Mouse (Mus musculus) megakaryocyte progenitor cell, adult 5-6 weeks (primary cell): ENCODE data around the gene Kcnn1. TPM values are rescaled to one million over a fixed set of nuclear protein-coding genes. Genes with fewer than 3 reads are reported as not detected.

Source experiments
- ATAC-seq: replicated peaks from 2 replicates; pipeline ENCODE4 v1.8.0; 2016; ENCODE audit warnings: mild to moderate bottlenecking, moderate TSS enrichment, inconsistent platforms; ENCODE audit not compliant: poor library complexity
- total RNA-seq, 2 experiments: library from RNA; stranded (forward) in 1 of 2; stranded (reverse) in 1 of 2; fragments of 157-497, 149-512 nt in 1 of 2; fragments of 200-1000 nt in 1 of 2; gene quantifications; 2 replicates each; pipeline versions ENCODE4 v1.2.3 to v1.2.4; 2015 to 2017

Kcnn1 gene
- total RNA-seq, 2 experiments from 2014 or later = 0.42 to 0.92 TPM

DNA sequence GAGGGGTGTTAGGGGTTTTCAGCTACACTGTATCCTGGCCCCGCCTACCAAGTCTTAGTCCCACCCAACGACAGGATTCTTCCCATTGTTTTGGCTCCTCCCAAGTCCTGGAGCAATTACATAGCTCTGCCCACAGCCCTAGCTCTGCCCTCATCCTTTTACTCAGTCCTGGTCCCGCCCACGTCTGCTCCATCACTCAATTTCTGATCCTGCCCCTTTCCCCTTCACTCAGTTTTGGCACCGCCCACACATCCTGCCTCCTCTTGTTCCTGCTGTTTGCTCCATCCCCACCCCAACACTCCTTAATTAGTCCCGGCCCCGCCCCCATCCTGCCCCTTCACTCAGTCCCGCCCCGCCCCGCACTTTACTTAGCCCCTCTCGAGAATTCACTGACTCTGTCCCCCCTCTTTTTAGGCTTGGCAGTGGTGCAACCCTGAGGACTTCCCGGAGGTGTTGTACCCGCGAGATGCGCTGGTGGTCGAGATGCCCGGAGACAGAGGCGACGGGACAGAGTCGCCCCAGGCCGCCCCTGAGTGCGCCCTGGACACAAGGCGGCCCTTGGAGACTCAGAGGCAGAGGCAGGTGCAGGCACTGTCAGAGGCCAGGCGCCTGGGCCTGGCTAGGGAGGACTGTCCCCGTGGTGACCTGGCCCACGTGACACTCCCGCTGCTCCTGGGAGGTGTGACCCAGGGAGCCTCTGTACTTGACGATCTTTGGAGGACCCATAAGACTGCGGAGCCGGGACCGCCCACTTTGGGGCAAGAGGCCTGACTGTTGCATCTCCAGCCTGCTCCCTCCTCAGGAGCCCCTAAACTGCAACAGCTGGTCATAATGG lies 42.7 kb downstream of the Kcnn1 start:
- no peak for ATAC-seq

DNA sequence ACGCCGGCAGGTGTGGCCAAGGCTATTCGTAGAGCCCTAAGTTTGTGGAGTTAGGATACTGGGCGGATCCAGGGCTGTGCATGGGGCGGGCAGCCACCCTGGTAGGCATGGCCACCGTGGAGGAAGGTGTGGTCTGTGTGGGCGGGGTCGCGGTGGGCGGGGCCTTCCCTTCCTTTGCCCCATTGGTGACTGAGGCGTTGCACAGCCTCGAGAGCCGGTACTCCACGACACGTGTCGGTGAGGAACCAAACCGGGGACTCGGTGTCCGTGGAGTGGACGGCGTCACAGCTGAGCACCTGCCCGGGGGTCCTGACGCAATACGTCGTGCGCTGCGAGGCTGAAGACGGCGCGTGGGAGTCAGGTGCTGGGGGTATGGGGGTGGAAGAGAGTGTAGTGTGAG lies 46.4 kb downstream of the Kcnn1 start:
- peak; percentile 58 for ATAC-seq

DNA sequence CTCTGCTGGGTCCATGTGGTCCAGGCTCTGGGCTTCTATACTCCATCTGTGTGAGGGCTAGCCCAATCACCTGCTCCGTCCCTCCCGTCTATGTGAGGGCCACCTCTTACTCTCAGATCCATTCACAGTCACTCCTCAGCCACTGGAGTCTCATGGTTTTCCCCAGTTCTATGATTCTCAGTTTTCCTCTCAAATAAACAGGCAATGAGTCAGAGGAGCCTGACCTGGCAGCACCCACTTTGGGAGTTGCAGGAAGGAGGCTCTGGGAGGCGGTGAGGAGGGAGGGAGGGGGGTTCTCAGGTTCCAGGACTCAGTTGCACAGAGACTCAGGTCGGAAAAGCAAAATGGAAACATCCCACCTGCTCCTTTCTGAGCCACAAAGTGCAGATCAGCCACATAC lies 50.2 kb downstream of the Kcnn1 start:
- ATAC-seq = no peak

DNA sequence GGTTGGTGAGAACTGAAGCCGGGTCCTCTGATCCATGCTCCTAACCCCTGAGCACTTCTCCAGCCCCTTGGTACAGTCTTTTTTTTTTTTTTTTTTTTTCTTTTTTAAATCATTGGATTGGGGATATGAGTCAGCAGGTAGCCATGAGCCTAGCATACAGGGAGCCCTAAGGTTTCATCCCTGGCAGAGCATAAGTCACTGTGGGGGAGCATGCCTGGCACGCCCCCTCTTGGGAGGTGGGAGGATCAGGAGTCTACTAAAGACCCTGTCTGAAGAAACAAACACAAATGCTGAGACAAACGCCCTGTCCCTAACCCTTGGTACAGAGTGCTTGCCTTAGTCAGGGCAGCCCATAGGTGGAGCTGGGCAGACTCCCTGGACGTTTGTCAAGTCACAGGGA lies 51.0 kb downstream of the Kcnn1 start:
- no peak for ATAC-seq

DNA sequence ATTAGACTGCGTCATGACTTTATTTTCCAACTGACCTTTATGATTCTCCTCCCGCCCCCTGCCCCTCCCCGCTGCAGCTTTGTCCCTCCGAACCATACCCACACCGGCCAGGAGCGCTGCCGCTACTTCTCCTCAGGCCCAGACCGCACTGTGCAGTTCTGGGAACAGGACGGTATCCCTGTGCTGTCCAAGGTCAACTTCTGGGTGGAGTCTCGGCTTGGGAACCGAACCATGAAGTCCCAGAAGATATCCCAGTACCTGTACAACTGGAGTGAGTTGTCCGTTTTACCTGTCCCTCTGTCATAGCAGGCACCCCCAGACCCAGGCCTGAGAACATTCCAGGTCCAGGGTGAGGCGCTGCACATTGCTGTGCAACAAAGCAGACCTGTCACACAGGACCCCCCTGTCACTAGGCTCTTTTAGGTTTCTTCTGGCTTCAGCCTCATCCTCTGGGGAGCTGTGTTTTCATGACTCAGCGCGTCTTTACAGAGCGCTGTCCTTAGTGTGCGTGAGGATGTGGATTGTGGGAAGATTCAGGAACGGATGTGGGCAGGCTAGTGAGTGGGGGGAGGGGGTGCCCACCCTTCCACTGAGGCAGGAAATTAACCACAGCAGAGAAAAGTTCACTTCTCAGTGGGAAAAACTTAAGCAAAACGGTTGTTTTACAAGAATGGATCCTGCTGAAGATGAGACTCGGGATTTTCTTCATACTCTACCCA lies 51.9 kb downstream of the Kcnn1 start:
- ATAC-seq = peak; percentile 56

DNA sequence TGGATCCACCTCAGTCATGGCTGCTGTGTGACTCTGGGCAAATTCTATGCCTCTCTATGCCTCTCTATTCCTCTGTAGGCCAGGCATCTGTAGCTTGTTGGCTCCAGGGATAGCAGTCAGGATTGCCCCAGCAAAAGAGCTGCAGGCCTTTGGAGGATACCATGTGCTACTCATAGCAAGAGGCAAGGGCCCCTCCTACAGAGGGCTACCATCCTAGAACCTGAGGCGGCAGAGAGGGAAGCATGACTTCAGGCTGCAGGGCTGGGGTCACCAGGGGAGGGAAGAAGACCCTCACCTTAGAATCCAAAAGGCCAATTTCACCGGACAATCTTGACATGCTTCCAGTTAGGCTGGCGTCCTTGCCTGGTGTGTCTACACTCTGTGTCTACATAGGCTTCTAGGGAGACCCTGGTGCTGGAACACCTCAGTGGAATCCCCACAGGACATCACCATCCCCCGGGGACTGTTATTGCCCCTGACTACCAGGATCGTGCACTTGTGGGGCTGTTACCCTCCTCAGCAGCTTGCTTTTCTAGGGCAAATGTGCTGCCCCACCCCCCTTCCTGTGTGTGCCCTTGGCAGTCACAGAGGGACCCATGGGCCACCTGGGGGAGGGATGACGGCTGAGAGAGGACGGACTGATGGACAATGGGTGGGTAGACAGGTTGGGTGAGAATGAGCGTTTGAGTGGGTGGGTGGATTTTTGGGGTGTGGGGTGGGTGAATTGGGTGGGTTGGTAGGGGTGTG lies 53.9 kb downstream of the Kcnn1 start:
- no peak for ATAC-seq

DNA sequence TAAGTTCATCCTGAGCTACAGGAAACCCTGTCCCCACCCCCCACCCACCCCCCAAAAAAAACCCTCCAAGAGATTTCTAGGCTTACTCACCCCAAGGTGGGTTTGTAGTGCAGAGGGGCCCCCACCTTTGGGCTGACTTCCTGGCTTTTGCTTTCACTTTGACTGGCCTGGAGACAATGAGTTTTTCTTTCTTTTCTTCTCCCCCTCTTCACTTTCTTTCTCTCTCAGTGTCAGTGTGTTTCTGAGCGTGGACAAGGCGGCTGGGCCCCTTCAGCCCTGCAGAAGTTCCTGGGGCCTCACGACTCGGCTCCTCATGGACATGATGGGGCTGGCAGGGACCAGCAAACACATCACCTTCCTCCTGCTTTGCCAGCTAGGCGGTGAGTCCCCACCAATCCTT lies 54.8 kb downstream of the Kcnn1 start, which contains the start of gene Il12rb1:
TSS of gene Il12rb1 (plus strand) at position 211 of the 400 bp plus-strand sequence.
- ATAC-seq = no peak

DNA sequence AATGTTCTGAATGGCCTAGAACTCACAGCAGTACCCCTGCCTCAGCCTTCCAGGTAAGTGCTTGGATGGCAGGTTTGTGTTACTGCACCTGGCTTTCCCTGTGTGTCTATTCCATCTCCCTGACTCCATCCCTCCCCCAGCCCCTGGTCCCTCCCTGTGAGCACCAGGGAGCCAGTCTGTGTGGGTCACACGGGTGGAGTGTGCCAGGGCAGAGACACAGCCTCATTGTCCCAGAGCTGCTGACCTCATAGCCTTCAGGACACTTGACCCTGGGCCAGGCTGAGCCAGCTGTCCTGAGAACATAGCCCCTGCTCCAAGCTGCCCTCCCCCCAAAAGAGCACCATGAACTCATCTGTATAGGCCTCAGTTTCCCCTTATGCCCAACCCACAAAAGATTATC lies 55.8 kb downstream of the Kcnn1 start:
- no peak for ATAC-seq

DNA sequence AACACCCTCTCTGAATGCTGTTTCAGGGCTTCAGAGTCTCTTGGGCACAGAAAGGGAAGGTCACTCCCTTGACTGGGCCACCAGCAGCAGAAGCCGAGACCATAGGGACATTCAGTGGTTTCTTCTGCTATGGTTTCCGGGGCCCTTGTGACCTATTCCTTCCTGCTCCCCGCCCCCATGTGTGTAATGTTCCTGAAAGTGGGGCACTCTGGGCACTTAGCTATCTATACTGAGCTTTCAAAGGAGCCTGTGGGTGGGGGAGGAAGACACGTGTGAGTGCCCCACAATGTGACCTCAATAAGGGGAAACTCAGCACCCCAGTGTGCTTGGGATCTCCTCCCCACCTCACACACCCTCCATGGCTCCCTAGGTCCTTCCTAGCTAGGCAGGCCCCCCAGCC lies 56.5 kb downstream of the Kcnn1 start:
- ATAC-seq = peak; percentile 53

DNA sequence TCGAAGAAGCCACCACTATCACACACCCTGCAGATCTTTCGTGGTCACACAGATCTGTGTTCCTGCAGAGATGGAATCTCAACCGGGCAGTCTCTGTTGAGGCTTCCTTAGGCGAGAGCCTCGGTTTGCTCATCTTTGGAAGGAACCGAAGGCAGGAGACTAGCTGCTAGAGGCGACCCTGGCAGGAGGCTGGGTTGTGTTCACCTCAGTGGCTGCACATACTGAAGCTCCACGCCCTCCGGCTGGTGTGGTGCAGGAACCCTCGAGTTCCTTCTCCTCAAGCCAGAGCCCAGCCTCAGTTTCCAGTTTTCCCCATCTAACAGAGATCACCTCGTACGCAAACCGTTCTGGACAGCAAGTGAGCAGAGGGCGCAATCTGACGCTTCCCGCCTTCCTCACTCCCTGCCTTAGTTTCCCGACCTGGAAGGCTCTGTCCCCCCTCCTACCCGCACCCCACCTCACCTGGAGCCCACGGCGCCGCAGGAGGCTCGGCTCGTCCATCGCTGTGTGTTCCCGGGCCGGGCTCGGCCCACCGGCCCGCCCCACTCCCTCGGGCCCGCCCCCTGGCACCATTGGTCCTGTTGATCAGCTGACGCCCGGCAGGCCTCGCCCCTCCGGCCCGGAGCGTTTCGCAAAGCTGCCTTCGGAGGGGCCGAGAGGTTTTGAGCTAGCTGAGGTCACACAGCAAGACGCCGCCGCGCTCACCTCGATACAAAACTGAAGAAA lies 58.4 kb downstream of the Kcnn1 start, which contains the start of gene Mast3:
TSS of gene Mast3 (minus strand) at position 574 of the 726 bp plus-strand sequence.
- peak; percentile 77 for ATAC-seq

DNA sequence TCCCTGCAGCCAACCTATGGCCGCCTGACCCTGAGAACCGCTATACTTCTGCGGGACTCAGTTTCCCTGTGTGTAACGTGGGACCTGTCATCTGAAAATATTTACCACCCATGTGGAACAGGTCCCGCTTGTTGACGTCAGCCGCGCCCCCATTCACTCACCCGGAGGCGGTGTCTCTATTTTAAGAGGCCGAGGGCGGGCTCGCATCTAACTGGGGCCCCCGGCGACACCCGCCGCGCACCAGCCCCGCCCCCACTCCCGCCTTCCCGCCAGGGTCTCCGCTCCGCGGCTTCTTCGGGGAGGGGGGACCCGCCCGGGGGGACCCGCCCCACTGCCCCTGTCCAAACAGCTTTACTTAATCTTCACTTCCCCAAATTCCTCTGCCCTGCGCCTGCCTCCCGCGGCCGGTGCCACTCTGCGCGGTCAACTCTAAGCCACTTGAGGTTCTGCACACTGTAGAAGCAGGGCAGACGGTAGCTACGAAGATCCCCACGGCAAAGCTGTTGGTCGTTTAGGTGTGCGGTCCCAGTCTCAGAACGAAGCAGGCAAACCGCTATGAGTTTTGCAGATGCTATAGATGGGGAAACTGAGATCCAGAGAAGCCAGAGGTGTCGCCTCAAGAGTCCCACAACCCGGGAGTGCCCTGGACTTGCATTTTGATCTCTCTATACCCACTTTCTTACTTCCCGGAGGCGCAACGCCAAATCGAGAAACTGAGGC lies 59.1 kb downstream of the Kcnn1 start:
- ATAC-seq = peak; percentile 41

DNA sequence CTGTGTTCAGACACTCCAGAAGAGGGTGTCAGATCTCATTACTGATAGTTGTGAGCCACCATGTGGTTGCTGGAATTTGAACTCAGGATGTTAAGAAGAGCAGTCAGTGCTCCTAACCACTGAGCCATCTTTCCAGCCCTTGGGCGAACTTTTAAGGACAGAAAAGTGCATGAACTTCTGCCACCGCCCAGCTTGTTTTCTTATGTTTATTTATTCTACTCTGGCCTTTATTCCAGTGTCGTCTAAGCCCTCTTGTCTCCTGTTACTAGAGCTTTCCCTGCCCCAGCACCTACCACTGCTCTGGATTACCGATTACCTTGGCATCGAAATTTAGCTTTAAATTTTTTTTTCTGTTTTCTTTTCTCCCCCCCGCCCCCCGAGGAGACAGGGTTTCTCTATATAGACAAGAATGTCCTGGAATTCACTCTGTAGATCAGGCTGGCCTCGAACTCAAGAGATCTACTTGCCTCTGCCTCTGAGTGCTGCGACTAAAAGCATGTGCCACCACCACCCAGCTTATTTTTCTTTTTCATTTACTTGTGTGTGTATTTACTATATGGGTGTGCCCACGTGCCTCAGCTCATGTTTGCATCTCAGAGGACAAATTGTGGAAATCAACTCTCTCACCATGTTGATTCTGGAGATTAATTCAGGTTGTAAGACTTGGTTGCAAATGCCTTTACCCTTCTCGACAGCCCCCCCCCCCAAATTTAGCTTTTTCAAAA lies 60.1 kb downstream of the Kcnn1 start:
- no peak for ATAC-seq

DNA sequence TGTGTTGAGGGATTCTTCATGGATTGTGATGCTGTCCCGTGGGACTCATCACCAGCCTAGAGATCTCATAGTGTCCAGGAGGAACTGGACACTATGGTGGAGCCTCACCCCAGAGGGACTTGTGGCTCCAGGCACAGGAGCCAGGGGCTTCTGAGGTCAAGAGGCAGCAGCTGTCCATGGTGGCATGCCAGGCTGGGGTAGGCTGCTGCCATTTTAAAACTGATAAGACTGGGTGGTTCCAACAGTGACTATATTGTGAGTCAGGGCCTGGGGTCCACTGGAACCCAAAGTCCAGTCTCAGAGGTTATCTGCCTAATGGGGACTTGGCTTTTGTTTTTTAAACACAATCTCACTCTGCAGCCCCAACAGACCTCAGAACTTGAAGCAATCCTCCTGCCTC lies 61.2 kb downstream of the Kcnn1 start:
- no peak for ATAC-seq

DNA sequence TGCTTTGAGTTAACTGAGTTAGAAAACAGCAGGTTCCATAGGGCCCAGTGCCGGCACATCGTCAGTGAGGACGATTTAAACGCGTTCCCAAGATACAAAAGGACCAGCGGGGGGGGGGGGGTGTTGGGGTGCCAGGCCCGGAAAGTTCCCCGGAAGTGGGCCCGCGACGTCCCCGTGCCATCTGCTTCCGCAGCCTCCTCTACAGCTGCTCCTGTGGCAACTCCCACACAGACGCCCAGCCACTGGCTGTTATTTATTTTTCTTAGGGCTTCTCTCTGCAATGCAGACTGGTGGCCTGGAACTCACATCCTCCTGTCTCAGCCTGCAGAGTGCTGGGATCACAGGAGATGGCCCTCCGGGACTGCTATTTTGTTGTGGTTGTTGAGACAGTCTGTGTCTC lies 61.9 kb downstream of the Kcnn1 start:
- no peak for ATAC-seq

DNA sequence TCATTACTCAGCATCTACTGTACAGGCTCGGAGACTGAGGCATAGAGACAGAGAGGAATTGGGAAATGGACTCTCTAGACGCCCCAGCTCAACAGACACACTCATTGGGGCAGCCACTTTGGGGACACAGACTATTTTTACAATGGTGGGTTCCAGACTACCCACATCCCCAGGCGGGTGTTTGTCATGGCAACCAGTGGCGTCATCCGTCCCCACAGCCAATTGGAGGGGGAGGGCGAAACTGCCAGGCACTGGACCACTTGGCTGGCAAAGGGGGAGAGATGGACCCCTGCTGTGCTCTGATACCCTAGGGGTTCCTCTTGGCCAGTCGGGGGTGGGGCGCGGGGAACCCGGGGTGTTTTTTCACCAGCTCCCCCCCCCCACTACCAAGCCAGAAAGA lies 62.4 kb downstream of the Kcnn1 start:
- no peak for ATAC-seq

DNA sequence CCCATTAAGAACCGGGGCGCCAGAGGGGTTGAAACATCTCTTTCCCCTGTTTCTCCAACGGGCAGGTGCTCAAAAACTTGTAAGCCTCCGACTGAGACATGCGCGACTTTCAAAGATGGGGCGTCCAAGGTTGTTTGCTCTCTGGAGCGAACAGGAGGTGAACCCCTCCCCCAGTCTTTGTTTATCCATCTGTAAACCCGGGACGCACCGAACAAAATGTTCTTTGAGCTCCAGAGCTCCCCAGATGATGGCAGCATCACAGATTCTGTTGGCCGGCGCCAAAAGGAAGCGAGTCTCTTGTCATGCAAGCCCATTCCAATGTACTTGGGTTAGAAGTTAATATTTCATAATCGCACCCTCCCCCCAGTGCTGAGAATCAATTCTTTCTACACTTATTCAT lies 64.8 kb downstream of the Kcnn1 start:
- no peak for ATAC-seq

DNA sequence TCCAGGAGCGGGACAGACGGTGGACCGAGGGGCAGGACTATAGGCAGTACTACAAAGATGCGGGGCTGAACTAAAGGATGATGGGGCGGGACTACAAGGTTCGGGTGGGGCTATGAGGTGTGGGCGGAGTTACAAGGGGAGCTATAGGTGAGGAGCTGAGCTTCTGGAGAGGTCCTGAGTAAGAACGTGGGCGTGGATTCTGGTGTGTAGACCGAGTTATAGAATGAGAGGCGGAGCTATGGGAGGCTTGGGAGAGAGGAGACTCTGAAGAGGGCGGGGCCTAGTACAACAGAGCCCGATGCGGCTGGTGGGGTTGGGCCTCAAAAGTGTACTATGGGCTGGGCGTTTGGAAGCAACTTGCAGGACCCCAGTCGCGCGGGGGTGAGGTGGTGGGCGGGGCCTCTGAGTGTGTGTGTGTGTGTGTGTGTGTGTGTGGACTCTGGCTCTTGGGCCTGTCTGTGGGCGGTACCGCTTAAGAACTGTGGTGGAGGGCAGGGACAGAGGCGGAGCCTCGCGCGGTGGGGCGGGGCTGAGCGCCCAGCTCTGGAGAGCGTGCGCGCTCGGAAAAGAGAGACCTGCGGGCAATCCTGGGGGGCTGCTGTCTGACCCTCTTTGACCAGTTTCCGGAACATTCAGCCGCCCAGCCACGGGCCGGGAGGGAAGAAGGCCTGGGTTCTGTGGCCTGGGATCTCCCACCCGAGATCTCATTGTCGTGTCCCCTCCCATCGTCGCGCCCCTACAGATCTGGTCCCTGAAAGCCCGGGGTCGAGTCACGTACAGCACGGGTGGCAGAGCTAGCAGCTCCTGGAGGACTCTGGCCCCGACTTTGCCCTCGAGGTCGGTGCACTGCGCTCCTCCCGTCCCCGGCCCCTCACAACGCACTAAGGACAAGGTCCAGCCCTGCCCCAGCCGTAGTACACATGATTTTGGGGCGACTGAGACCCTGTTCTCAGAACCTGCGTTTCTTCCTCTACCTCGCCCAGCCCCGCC lies 65.7 kb downstream of the Kcnn1 start:
- ATAC-seq = peak; percentile 62

DNA sequence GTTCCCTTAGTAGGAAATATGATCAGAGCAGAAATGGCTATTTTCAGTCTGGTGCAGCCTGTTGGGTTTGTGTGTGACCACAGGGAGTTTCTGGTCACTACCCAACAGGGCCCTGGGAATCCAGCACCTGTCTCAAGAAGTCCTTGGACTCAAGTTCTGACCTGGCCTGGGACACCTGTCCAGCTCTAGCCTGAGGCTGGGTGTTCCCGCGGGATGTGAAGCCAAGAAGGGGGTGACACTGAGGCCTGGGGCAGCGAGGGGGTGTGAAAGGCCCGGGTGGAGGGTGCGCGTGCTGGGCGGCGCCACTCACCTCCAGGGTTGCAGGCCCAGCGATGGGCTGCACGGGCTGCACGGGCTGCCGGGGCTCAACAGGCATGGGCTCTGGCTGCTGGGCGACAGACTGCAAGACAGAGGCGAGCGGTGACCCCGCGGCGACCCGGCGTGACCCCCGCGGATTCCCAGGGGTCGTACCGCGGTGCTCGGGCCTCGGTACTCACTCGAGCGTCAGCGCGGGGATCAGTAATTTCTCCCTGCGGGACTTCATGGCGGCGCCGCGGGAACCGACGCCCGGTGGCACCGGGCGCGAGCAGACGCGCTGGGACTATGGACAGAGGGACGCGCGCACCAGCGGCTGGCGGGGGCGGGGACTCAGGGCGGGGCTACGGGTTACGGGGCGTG lies 66.5 kb downstream of the Kcnn1 start:
- no peak for ATAC-seq
